Mouse (Mus musculus): ENCODE measurements at regions not wholly inside any gene's neighbourhood (a gene's known extent, or its start where the extent isn't known, plus 50 kb on each side); places are given as distances from the start of the nearest gene placed in this dataset.

- no peaks in the 10 kb centered on the region for H3K4me1 ChIP-seq (ENCODE audit: control insufficient read depth in 2 of 2, insufficient read depth in 2 of 2, low read length in 2 of 2, poor library complexity in 1 of 2)
Measured at GRCm38 (mm10) chr2:95715355-95715754, 602.6 kb upstream of the Lrrc4c start.

More at GRCm38 (mm10) chr2:95715355-95715754, 602.6 kb upstream of the Lrrc4c start:
- H3K9me3 ChIP-seq (ENCODE audit: control insufficient read depth, insufficient read depth, low read depth, low read length) = no peaks in the 10 kb centered on the region
- no peak overlapping the region for H3K27ac ChIP-seq (ENCODE audit: insufficient read depth, low read depth, low read length, poor library complexity, severe bottlenecking)
- H3K36me3 ChIP-seq (ENCODE audit: control insufficient read depth, insufficient read depth, low read length, poor library complexity, severe bottlenecking) = no peaks in the 10 kb centered on the region
- in situ Hi-C loops (cut with MboI; ENCODE audit: low sequenced_read_pairs in 2 of 2, unreplicated experiment in 2 of 2) = no loop called here
- DNase-seq (ENCODE audit: low read depth, low spot score) = no peak
- no peak overlapping the region for H3K4me3 ChIP-seq (ENCODE audit: insufficient read depth in 1 of 2, low read depth in 1 of 2, low read length in 2 of 2, poor library complexity in 1 of 2, severe bottlenecking in 1 of 2)
- TF ChIP-seq ZC3H11A (IDR thresholded peaks at IDR 0.05; ENCODE audit: borderline replicate concordance, low read depth, low read length) = no peak
- TF ChIP-seq CHD2 (IDR thresholded peaks at IDR 0.05; ENCODE audit: low read depth, low read length) = no peak
- TF ChIP-seq HCFC1 (IDR thresholded peaks at IDR 0.05; ENCODE audit: borderline replicate concordance, insufficient read depth, low read length) = no peak
- no peak for TF ChIP-seq ZNF384 (IDR thresholded peaks at IDR 0.05; ENCODE audit: low read depth, low read length)
- no peak for TF ChIP-seq MAFK (IDR thresholded peaks at IDR 0.05; ENCODE audit: insufficient read depth, low read depth, low read length)
- H3K9ac ChIP-seq (ENCODE audit: insufficient read depth, low read depth, low read length, poor library complexity, severe bottlenecking) = no peak overlapping the region

All from ES-E14 (cell line).